Mouse (Mus musculus): ENCODE data around the gene Itsn1. TPM values are rescaled to one million over a fixed set of nuclear protein-coding genes. Genes with fewer than 3 reads are reported as not detected.

Gene Itsn1
- polyA plus RNA-seq, 2 experiments = 24.8 to 46.6 TPM

GRCm38 (mm10) chr16:91789728-91790127 lies 60.6 kb downstream of the Itsn1 start:
- H3K9ac ChIP-seq (ENCODE audit: low read depth, low read length, severe bottlenecking) = no peak overlapping the region
- no peaks in the 10 kb centered on the region for H3K9me3 ChIP-seq (ENCODE audit: control insufficient read depth, low read length)
- no peak for DNase-seq (ENCODE audit: low spot score)
- 0 out of 2 replicates have a peak, but pooled peaks cover 2% of the 10 kb centered on the region for H3K4me1 ChIP-seq (ENCODE audit: control insufficient read depth, insufficient read depth, low read length)
- H3K4me2 ChIP-seq (replicated peaks; ENCODE audit: low read depth, low read length, severe bottlenecking) = no peak overlapping the region
- no peak for ATAC-seq (ENCODE audit: low FRiP score, low read depth)
- peaks cover 41% of the 10 kb centered on the region for H3K36me3 ChIP-seq (ENCODE audit: control insufficient read depth, insufficient read depth, low read length)
- H3K27me3 ChIP-seq (ENCODE audit: control insufficient read depth, insufficient read depth, low read length) = no peaks in the 10 kb centered on the region
- H3K4me3 ChIP-seq (replicated peaks; ENCODE audit: low read length) = no peak overlapping the region
- no peak overlapping the region for H3K27ac ChIP-seq (replicated peaks; ENCODE audit: low read depth, low read length)
- WGBS = 75% methylated on average over 6 of the region's 6 CpGs
- TF ChIP-seq POLR2A (IDR thresholded peaks at IDR 0.05; ENCODE audit: borderline replicate concordance, extremely low read depth, insufficient read depth, insufficient read length) = no peak

- no peak overlapping the region for H3K4me2 ChIP-seq (replicated peaks; ENCODE audit: low read depth, low read length, severe bottlenecking)
- 63% methylated on average over 8 of the region's 8 CpGs for WGBS
- H3K27ac ChIP-seq (replicated peaks; ENCODE audit: low read depth, low read length) = no peak overlapping the region
- ATAC-seq (ENCODE audit: low FRiP score, low read depth) = no peak
- DNase-seq (ENCODE audit: low spot score) = no peak
- peaks cover 44% of the 10 kb centered on the region for H3K36me3 ChIP-seq (ENCODE audit: control insufficient read depth, insufficient read depth, low read length)
- no peak overlapping the region for H3K9ac ChIP-seq (ENCODE audit: low read depth, low read length, severe bottlenecking)
- no peaks in the 10 kb centered on the region for H3K27me3 ChIP-seq (ENCODE audit: control insufficient read depth, insufficient read depth, low read length)
- H3K4me1 ChIP-seq (ENCODE audit: control insufficient read depth, insufficient read depth, low read length) = 0 out of 2 replicates have a peak, but pooled peaks cover 2% of the 10 kb centered on the region
- TF ChIP-seq POLR2A (IDR thresholded peaks at IDR 0.05; ENCODE audit: borderline replicate concordance, extremely low read depth, insufficient read depth, insufficient read length) = no peak
- H3K4me3 ChIP-seq (replicated peaks; ENCODE audit: low read length) = no peak overlapping the region
- no peaks in the 10 kb centered on the region for H3K9me3 ChIP-seq (ENCODE audit: control insufficient read depth, low read length)
Observed at GRCm38 (mm10) chr16:91792477-91793196, 63.6 kb downstream of the Itsn1 start.

- no peak for DNase-seq (ENCODE audit: low spot score)
- 96% methylated on average over 13 of the region's 13 CpGs for WGBS
- no peak for ATAC-seq (ENCODE audit: low FRiP score, low read depth)
- Histone ChIP-seq H3K27ac (replicated peaks; ENCODE audit: low read depth, low read length) (no peak overlapping the region), H3K4me3 (replicated peaks; ENCODE audit: low read length) (no peak overlapping the region), H3K9ac (ENCODE audit: low read depth, low read length, severe bottlenecking) (no peak overlapping the region), H3K27me3 (ENCODE audit: control insufficient read depth, insufficient read depth, low read length) (no peaks in the 10 kb centered on the region), H3K4me1 (ENCODE audit: control insufficient read depth, insufficient read depth, low read length) (0 out of 2 replicates have a peak, but pooled peaks cover 2% of the 10 kb centered on the region), H3K9me3 (ENCODE audit: control insufficient read depth, low read length) (no peaks in the 10 kb centered on the region), H3K4me2 (replicated peaks; ENCODE audit: low read depth, low read length, severe bottlenecking) (no peak overlapping the region), H3K36me3 (ENCODE audit: control insufficient read depth, insufficient read depth, low read length) (peaks cover 39% of the 10 kb centered on the region)
- no peak for TF ChIP-seq POLR2A (IDR thresholded peaks at IDR 0.05; ENCODE audit: borderline replicate concordance, extremely low read depth, insufficient read depth, insufficient read length)
Observed at GRCm38 (mm10) chr16:91793507-91794278, 64.6 kb downstream of the Itsn1 start.

GRCm38 (mm10) chr16:91794306-91794705 lies 65.2 kb downstream of the Itsn1 start:
- 97% methylated on average over 7 of the region's 7 CpGs for WGBS
- ATAC-seq (ENCODE audit: low FRiP score, low read depth) (no peak), DNase-seq (ENCODE audit: low spot score) (no peak)
- Histone ChIP-seq H3K4me3 (replicated peaks; ENCODE audit: low read length) (no peak overlapping the region), H3K36me3 (ENCODE audit: control insufficient read depth, insufficient read depth, low read length) (peaks cover 39% of the 10 kb centered on the region), H3K27ac (replicated peaks; ENCODE audit: low read depth, low read length) (no peak overlapping the region), H3K4me2 (replicated peaks; ENCODE audit: low read depth, low read length, severe bottlenecking) (no peak overlapping the region), H3K27me3 (ENCODE audit: control insufficient read depth, insufficient read depth, low read length) (no peaks in the 10 kb centered on the region), H3K4me1 (ENCODE audit: control insufficient read depth, insufficient read depth, low read length) (0 out of 2 replicates have a peak, but pooled peaks cover 2% of the 10 kb centered on the region), H3K9me3 (ENCODE audit: control insufficient read depth, low read length) (no peaks in the 10 kb centered on the region), H3K9ac (ENCODE audit: low read depth, low read length, severe bottlenecking) (no peak overlapping the region)
- no peak for TF ChIP-seq POLR2A (IDR thresholded peaks at IDR 0.05; ENCODE audit: borderline replicate concordance, extremely low read depth, insufficient read depth, insufficient read length)

GRCm38 (mm10) chr16:91795044-91795443 lies 66.0 kb downstream of the Itsn1 start:
- no peak overlapping the region for H3K9ac ChIP-seq (ENCODE audit: low read depth, low read length, severe bottlenecking)
- DNase-seq (ENCODE audit: low spot score) (no peak), ATAC-seq (ENCODE audit: low FRiP score, low read depth) (no peak)
- no peaks in the 10 kb centered on the region for H3K9me3 ChIP-seq (ENCODE audit: control insufficient read depth, low read length)
- peaks cover 39% of the 10 kb centered on the region for H3K36me3 ChIP-seq (ENCODE audit: control insufficient read depth, insufficient read depth, low read length)
- no peak for TF ChIP-seq POLR2A (IDR thresholded peaks at IDR 0.05; ENCODE audit: borderline replicate concordance, extremely low read depth, insufficient read depth, insufficient read length)
- no peaks in the 10 kb centered on the region for H3K27me3 ChIP-seq (ENCODE audit: control insufficient read depth, insufficient read depth, low read length)
- no peak overlapping the region for H3K4me3 ChIP-seq (replicated peaks; ENCODE audit: low read length)
- H3K27ac ChIP-seq (replicated peaks; ENCODE audit: low read depth, low read length) = no peak overlapping the region
- 0 out of 2 replicates have a peak, but pooled peaks cover 2% of the 10 kb centered on the region for H3K4me1 ChIP-seq (ENCODE audit: control insufficient read depth, insufficient read depth, low read length)
- WGBS = 98% methylated on average over 2 of the region's 2 CpGs
- H3K4me2 ChIP-seq (replicated peaks; ENCODE audit: low read depth, low read length, severe bottlenecking) = no peak overlapping the region
